1 mouse cellular context compared by ENCODE assay signal in the genomic region with DNA sequence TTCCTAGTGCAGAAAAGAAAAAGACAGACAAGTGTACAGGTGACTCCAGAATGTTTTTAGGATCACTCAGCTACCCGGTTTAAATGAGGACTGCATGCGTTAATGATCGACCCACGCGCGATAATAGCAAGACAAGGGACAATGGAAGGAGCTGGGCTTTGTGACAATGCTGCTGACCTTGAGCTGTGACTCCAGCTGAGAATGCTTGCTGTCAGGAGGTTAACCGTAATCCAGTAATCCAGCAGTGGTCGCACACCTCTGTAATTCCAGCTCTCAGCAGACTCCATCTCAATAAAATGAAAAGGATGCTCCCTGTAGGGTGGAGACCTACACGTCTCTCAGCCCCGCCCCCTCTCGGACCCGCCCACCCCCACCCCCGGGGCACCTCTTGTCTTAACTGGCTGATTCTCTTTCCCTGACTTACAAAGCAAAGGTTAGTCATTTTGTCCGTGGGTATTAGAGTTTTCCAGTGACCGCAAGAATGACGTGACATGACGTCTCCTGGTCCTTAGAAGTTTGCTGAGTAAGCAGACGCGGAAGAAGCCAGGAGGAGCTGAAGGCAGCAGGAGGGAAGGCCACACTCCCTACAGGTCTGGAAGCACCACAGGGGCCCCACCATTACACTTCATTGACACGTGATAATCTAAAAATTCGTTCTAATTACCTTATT.
A peak's percentile ranks its signal among the peaks of the same experiment; 100 is the strongest.
TF ChIP-seq lines count a peak whose summit lies in the region.

No protein-coding gene starts in this region.

TF ChIP-seq in CH12.LX, 34 proteins besides CTCF, POLR2A, EP300 and RAD21:
- peak; percentile 81 for TF ChIP-seq ETS1 (conservative IDR thresholded peaks at IDR 0.05; ENCODE audit: low read depth, low read length)
- no peak for TF ChIP-seq ZMIZ1 (IDR thresholded peaks at IDR 0.05; ENCODE audit: low read depth, low read length)
- TF ChIP-seq KAT2A (IDR thresholded peaks at IDR 0.05; ENCODE audit: insufficient replicate concordance, low read length), result no peak
- no peak; the same call in 1 of the 2 replicates for TF ChIP-seq IRF4 (IDR thresholded peaks at IDR 0.05; ENCODE audit: low read depth, low read length)
- no peak for TF ChIP-seq JUN (IDR thresholded peaks at IDR 0.05; ENCODE audit: insufficient read depth, low read depth, low read length)
- TF ChIP-seq HCFC1 (IDR thresholded peaks at IDR 0.05; ENCODE audit: low read depth, low read length), result no peak
- TF ChIP-seq POLR2AphosphoS2 (IDR thresholded peaks at IDR 0.05; ENCODE audit: low read depth, low read length), result no peak
- no peak for TF ChIP-seq SIN3A (IDR thresholded peaks at IDR 0.05; ENCODE audit: low read length)
- no peak for TF ChIP-seq NRF1 (IDR thresholded peaks at IDR 0.05; ENCODE audit: low read depth, low read length)
- no peak for TF ChIP-seq MYC (IDR thresholded peaks at IDR 0.05; ENCODE audit: low read depth, low read length)
- no peak for TF ChIP-seq JUND (conservative IDR thresholded peaks at IDR 0.05; ENCODE audit: low read depth, low read length)
- TF ChIP-seq USF2 (conservative IDR thresholded peaks at IDR 0.05; ENCODE audit: low read depth, low read length), result no peak
- TF ChIP-seq MAFK (IDR thresholded peaks at IDR 0.05; ENCODE audit: insufficient replicate concordance, low read length), result peak; percentile 94
- no peak for TF ChIP-seq MEF2A (IDR thresholded peaks at IDR 0.05; ENCODE audit: borderline replicate concordance, low read depth, low read length)
- TF ChIP-seq CHD1 (IDR thresholded peaks at IDR 0.05; ENCODE audit: low read depth, low read length), result no peak
- TF ChIP-seq GABPA (IDR thresholded peaks at IDR 0.05; ENCODE audit: insufficient replicate concordance, low read depth, low read length), result no peak
